Mouse (Mus musculus): ENCODE results near the gene Olfr1274-ps.
"Not testable (repeated sequence)": the region's sequence is repeated elsewhere in the genome, so short reads cannot be mapped to it uniquely, and the experiment has no call there.

Olfr1274-ps gene

GRCm38 (mm10) chr2:90398633-90399107 is at the start of gene Olfr1274-ps:
Gene Olfr1274-ps, plus strand, starts transcription at chr2:90398683.
- DNase-seq (ENCODE audit: low read depth, low spot score) = not testable (repeated sequence)

GRCm38 (mm10) chr2:90351047-90351446 is 47.4 kb upstream of the Olfr1274-ps start:
- not testable (repeated sequence) for DNase-seq (ENCODE audit: low read depth, low spot score)

- not testable (repeated sequence) for DNase-seq (ENCODE audit: low read depth, low spot score)
Measured at GRCm38 (mm10) chr2:90351540-90351939, 46.9 kb upstream of the Olfr1274-ps start.

GRCm38 (mm10) chr2:90359229-90359628 is 39.3 kb upstream of the Olfr1274-ps start:
- DNase-seq (ENCODE audit: low read depth, low spot score) = not testable (repeated sequence)

GRCm38 (mm10) chr2:90360199-90360598 is 38.3 kb upstream of the Olfr1274-ps start:
- DNase-seq (ENCODE audit: low read depth, low spot score) = not testable (repeated sequence)

- not testable (repeated sequence) for DNase-seq (ENCODE audit: low read depth, low spot score)
Measured at GRCm38 (mm10) chr2:90414110-90414821, 15.8 kb downstream of the Olfr1274-ps start.

- not testable (repeated sequence) for DNase-seq (ENCODE audit: low read depth, low spot score)
Measured at GRCm38 (mm10) chr2:90422282-90422681, 23.8 kb downstream of the Olfr1274-ps start.

- not testable (repeated sequence) for DNase-seq (ENCODE audit: low read depth, low spot score)
Measured at GRCm38 (mm10) chr2:90424937-90425336, 26.5 kb downstream of the Olfr1274-ps start.

GRCm38 (mm10) chr2:90428988-90429717 is 30.7 kb downstream of the Olfr1274-ps start:
- not testable (repeated sequence) for DNase-seq (ENCODE audit: low read depth, low spot score)

GRCm38 (mm10) chr2:90429782-90430181 is 31.3 kb downstream of the Olfr1274-ps start:
- not testable (repeated sequence) for DNase-seq (ENCODE audit: low read depth, low spot score)

GRCm38 (mm10) chr2:90437453-90437852 is 39.0 kb downstream of the Olfr1274-ps start:
- DNase-seq (ENCODE audit: low read depth, low spot score) = not testable (repeated sequence)

- not testable (repeated sequence) for DNase-seq (ENCODE audit: low read depth, low spot score)
Measured at GRCm38 (mm10) chr2:90440169-90440568, 41.7 kb downstream of the Olfr1274-ps start.

GRCm38 (mm10) chr2:90441811-90442210 is 43.3 kb downstream of the Olfr1274-ps start:
- not testable (repeated sequence) for DNase-seq (ENCODE audit: low read depth, low spot score)

GRCm38 (mm10) chr2:90443811-90444210 is 45.3 kb downstream of the Olfr1274-ps start:
- no peak for DNase-seq (ENCODE audit: low read depth, low spot score)

GRCm38 (mm10) chr2:90448967-90449740 is 50.7 kb downstream of the Olfr1274-ps start:
- no peak for DNase-seq (ENCODE audit: low read depth, low spot score)

- no peak for DNase-seq (ENCODE audit: low read depth, low spot score)
Measured at GRCm38 (mm10) chr2:90452380-90452779, 53.9 kb downstream of the Olfr1274-ps start.
